Mouse (Mus musculus) thymus, postnatal 14 days (tissue): ENCODE measurements around the gene Sun5.

Experiments
- DNase-seq: peaks from one replicate; pipeline ENCODE4 v3.0.0; 2021

Gene Sun5

DNA sequence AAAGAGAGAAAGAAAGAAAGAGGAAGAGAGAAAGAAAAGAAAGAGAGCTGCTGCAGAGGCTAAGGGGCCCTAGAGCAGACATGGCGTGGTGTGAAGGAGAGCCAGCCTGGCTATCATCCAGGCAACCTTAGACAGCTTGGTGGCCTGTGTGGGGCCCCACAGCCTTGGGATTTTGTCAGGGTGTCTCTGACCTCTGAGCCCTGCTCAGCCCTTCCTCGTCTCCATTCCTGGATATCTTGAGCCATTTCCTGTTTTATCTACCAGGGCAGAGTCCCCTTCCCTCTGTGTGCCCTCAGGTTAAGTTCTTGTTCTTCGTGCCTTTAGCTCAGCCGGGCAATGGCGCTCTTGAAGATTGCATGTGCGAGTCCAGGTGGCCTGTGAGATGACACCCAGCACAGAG lies 62.0 kb downstream of the Sun5 start:
- DNase-seq = no peak

DNA sequence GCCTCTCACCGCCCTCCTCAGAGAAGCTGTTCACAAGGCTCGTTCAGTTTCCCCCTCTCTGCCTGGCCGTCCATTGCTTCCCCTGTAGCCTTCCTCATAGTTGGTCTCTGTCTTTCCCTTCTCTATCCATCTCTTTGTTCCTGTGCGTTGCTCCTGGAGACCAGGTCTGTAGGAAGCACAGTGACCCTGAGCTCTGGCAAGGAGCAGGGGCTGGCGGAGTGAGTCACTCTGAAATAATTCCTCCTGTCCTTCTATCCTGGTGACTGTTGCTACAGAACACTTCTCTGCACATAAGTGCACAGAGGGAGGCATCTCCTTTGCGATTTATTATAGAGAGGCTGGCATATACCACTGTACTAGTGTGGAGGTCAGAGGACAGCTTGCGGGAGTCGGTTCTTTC lies 62.7 kb downstream of the Sun5 start:
- no peak for DNase-seq

DNA sequence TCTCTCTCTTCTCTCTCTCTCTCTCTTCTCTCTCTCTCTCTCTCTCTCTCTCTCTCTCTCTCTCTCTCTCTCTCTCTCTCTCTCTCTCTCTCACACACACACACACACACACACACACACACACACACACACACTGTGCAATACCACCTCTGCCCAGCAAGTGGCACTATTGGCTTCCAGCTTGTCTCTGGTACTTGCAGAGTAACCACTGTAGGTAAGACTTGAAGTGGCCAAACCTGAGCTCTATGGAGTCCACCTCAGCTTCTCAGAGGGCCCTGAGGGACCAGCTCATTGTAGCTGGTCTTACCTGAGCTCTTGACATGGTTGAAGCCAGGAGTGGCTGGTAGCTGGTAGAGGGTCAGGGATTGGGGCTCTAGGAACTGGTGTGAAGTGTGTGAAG lies 63.4 kb downstream of the Sun5 start:
- peak; percentile 54 for DNase-seq
